Mouse (Mus musculus) embryonic facial prominence, embryonic 11.5 days (tissue): Measurements from ENCODE around the gene Negr1. TPM values are rescaled to one million over a fixed set of nuclear protein-coding genes. Genes with fewer than 3 reads are reported as not detected.
A peak's percentile ranks its signal among the peaks of the same experiment; 100 is the strongest.

Experiments used
- ATAC-seq: fragments of 200-750 bp; cut with Nextera tagmentation; replicated peaks from 2 replicates; pipeline ENCODE4 v1.8.0; 2017; ENCODE audit warnings: low read depth; ENCODE audit not compliant: insufficient number of reproducible peaks, low FRiP score, low TSS enrichment
- DNase-seq: peaks from one replicate; pipeline ENCODE4 v3.0.0-alpha.2; 2015; ENCODE audit warnings: low spot score
- H3K27ac ChIP-seq: fragments of 300-500 bp; sonication (generic); replicated peaks from 2 replicates; pipeline ENCODE4 v1.5.1; 2014; ENCODE audit warnings: mild to moderate bottlenecking, low read depth, low read length, control low read depth
- H3K27me3 ChIP-seq: fragments of 300-500 bp; sonication (generic); 2 replicates; pipeline ENCODE4 v1.6.1; 2014; ENCODE audit warnings: mild to moderate bottlenecking, low read length, moderate library complexity, mixed read lengths; ENCODE audit not compliant: control insufficient read depth, insufficient read depth
- H3K36me3 ChIP-seq: fragments of 300-500 bp; sonication (generic); replicated peaks from 2 replicates; pipeline ENCODE4 v1.6.1; 2014; ENCODE audit warnings: low read depth, mild to moderate bottlenecking, low read length, moderate library complexity, mixed read lengths; ENCODE audit not compliant: control insufficient read depth, insufficient read depth
- H3K4me1 ChIP-seq: fragments of 300-500 bp; sonication (generic); 2 replicates; pipeline ENCODE4 v1.6.1; 2014; ENCODE audit warnings: low read length, mixed read lengths; ENCODE audit not compliant: control insufficient read depth, insufficient read depth
- H3K4me2 ChIP-seq: fragments of 300-500 bp; sonication (generic); 2 replicates; pipeline ENCODE4 v1.6.1; 2014; ENCODE audit warnings: low read depth, mild to moderate bottlenecking, control low read depth, low read length, moderate library complexity
- H3K4me3 ChIP-seq: fragments of 300-500 bp; sonication (generic); 2 replicates; pipeline ENCODE4 v1.5.1; 2014; ENCODE audit warnings: low read depth, low read length, control low read depth
- H3K9ac ChIP-seq: fragments of 300-500 bp; sonication (generic); replicated peaks from 2 replicates; pipeline ENCODE4 v1.6.1; 2014; ENCODE audit warnings: mild to moderate bottlenecking, control low read depth, low read length
- H3K9me3 ChIP-seq: fragments of 300-500 bp; sonication (generic); replicated peaks from 2 replicates; pipeline ENCODE4 v1.6.1; 2016; ENCODE audit warnings: mild to moderate bottlenecking, low read length, inconsistent platforms, mixed read lengths; ENCODE audit not compliant: control insufficient read depth
- WGBS: fragments of 180-500 bp; shearing (Covaris S2); extraction: QIAGEN DNeasy Blood & Tissue Kit; methylation state at CpG from one replicate; pipeline ENCODE4 v1.1.7; 2014; 5-methylcytosine and 5-hydroxymethylcytosine counted together
- polyA plus RNA-seq: library from polyadenylated mRNA; unstranded; fragments of >200 nt; fragmentation: Nextera tagmentation; extraction: Ambion mirVana; gene quantifications from 2 replicates; pipeline ENCODE4 v1.2.1, GENCODE M21; 2014

Negr1 gene
- polyA plus RNA-seq, 1 experiment from 2014 or later = 3.4 TPM

DNA sequence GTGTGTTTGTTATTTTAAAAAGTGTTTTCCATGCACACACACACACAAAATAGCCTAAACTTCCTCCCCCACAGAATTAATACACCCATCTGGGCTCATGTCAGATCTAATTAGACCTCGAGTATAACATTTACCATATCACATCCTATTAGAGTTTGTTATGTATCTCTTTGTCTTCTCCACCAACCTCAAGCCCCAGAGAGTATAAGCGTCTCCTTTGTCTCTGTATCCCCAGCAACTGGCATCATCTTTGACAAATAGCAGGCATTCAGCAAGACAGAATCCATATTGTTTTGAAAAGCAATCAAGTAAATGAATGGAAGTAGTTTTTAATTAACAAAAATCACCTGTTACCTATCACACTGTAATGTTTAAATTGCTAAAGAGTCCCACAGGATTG, 67.0 kb downstream of the Negr1 start:
- H3K9me3 ChIP-seq = no peaks in the 10 kb centered on the region
- ATAC-seq (no peak), DNase-seq (peak; percentile 18)
- H3K9ac ChIP-seq = no peak overlapping the region
- no peak overlapping the region for H3K27ac ChIP-seq
- 50% methylated on average over 2 of the region's 2 CpGs for WGBS
- no peak overlapping the region for H3K4me2 ChIP-seq
- no peaks in the 10 kb centered on the region for H3K36me3 ChIP-seq
- no peaks in the 10 kb centered on the region for H3K27me3 ChIP-seq
- no peak overlapping the region for H3K4me3 ChIP-seq
- no peaks in the 10 kb centered on the region for H3K4me1 ChIP-seq

DNA sequence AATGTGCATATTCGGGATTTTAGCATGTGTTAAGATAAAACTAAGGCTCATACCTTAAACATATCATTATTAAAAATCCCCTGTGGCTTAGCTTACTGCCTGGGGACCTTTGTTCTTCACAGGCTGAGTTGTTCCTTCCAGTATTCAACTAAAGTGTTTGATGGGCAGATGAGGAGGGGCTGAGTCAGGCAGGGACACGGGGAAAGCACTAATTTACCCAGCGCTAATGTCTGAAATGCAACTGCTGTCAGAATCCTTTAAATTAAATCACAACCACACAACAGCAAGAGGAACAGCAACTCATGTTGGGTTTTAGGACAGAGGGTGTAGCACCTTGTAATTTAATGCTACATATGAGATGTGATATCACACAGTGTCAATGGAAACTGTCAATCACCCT, 71.3 kb downstream of the Negr1 start:
- ATAC-seq (no peak), DNase-seq (no peak)
- Histone ChIP-seq H3K4me1 (no peaks in the 10 kb centered on the region), H3K27ac (no peak overlapping the region), H3K9me3 (no peaks in the 10 kb centered on the region), H3K27me3 (no peaks in the 10 kb centered on the region), H3K4me2 (no peak overlapping the region), H3K9ac (no peak overlapping the region), H3K4me3 (no peak overlapping the region), H3K36me3 (no peaks in the 10 kb centered on the region)
- 47% methylated on average over 3 of the region's 3 CpGs for WGBS

DNA sequence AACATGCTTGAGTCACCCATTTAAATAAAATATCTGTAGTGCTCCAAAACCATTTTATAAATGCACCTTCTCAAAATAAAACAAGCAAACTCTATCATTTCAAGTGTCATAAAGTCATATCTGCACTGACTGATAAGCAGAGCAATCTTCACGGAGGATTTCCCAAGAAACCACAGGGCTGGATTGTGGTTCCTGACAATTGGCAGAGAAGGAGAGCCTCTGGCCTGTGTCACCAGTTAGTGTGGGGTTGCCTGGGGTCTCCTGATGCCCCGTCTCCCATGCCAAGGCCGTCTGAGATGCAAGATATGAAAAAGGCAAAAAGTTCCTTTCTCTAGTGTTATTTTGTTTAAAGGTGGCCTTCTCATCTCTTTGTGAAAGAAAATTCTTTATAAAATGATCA, 77.8 kb downstream of the Negr1 start:
- H3K4me2 ChIP-seq = no peak overlapping the region
- no peak overlapping the region for H3K27ac ChIP-seq
- H3K4me3 ChIP-seq = no peak overlapping the region
- H3K9ac ChIP-seq = no peak overlapping the region
- no peaks in the 10 kb centered on the region for H3K4me1 ChIP-seq
- no peaks in the 10 kb centered on the region for H3K36me3 ChIP-seq
- H3K27me3 ChIP-seq = no peaks in the 10 kb centered on the region
- H3K9me3 ChIP-seq = no peaks in the 10 kb centered on the region
- ATAC-seq = no peak
- DNase-seq = no peak
- 81% methylated on average over 3 of the region's 3 CpGs for WGBS

DNA sequence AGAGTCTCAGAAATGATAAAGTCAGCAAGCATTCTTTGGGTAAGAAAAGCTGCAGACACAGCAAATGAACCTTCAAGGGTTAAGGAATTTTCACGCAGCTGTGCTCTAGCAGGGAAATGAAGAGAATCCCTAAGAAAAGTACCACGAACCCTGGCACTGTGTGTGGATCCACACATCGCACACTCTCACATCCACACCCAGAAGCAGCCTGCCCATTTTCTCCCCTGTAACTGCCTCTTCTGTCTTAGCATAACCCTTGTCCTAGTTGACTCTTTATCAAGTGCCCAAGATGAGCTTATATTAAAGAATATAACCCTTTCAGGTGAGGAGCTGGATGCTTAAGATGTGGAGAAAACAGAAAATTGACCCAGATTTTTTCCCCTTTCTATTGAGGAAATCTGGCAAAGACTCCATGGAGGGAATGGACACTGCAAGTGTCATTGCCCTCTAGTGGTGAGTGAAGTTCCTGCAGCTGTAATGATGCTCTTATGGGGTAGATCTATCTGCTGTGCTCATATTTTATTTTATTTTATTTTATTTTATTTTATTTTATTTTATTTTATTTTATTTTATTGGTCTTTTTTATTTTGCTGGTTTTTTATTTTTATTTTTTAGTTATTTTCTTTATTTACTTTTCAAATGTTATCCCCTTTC, 82.2 kb downstream of the Negr1 start:
- Histone ChIP-seq H3K9me3 (no peaks in the 10 kb centered on the region), H3K27ac (no peak overlapping the region), H3K36me3 (no peaks in the 10 kb centered on the region), H3K4me3 (no peak overlapping the region), H3K4me2 (no peak overlapping the region), H3K4me1 (no peaks in the 10 kb centered on the region), H3K9ac (no peak overlapping the region), H3K27me3 (no peaks in the 10 kb centered on the region)
- 90% methylated on average over 3 of the region's 3 CpGs for WGBS
- ATAC-seq (0 out of 2 replicates have a peak, but pooled peaks have one; percentile 81), DNase-seq (peak; percentile 81)

DNA sequence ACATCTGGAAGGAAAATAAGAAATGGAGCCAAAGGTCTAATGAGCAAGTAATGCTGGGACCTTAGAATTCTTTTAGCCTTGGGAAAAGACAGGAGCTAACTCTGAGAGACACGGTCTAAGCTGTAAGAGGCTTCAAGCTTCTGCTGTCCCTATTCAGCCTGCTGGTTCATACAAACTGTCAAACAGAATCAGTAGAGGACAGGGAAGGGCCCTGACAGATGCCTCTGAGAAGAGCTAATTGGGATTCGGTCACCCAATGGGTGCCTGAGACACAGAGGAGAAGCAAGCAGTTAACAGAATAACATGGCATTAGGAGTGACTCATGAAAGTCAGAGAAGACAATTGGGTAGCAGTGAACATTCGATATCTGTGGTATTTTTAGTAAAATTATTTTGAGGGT, 86.8 kb downstream of the Negr1 start:
- H3K4me3 ChIP-seq = no peak overlapping the region
- no peak overlapping the region for H3K4me2 ChIP-seq
- ATAC-seq = no peak
- H3K36me3 ChIP-seq = no peaks in the 10 kb centered on the region
- DNase-seq = no peak
- WGBS = 78% methylated on average over 3 of the region's 3 CpGs
- no peaks in the 10 kb centered on the region for H3K4me1 ChIP-seq
- no peak overlapping the region for H3K27ac ChIP-seq
- H3K9me3 ChIP-seq = no peaks in the 10 kb centered on the region
- H3K27me3 ChIP-seq = no peaks in the 10 kb centered on the region
- no peak overlapping the region for H3K9ac ChIP-seq

DNA sequence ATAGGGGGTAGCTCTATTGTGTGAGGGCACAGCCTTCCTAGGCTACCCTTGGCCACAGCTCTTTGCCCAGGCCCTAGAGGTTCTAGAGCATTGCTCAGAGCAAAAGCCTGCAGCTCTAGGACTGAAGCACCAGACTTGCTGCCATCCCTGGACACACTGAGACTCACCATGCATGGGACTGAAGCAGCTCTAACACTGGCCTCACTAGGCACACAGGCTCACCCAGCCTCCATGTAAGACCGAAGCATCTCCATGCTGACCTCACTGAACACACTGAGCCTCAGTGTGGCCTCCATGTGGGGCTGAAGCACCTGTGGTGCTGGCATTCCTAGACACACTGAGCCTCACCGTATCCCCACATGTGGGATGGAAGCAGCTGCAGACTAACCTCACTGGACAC, 101.0 kb downstream of the Negr1 start:
- no peaks in the 10 kb centered on the region for H3K36me3 ChIP-seq

DNA sequence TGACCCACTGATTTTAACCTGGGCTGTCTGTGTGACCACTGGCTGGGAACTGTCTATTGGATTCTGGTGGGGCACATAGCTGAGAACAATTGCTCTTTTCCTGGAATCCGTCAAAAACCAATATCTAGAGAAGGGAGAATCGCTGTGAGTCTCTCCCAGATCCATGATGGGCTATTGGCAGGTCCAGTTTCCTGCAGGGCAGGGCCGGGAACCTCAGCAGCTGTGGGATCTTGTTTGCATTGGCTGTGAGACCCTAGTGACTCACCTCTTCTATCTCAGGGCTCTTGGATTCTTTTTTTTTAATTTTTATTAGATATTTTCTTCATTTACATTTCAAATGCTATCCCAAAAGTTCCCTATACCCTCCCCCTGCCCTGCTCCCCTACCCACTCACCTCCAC, 111.0 kb downstream of the Negr1 start:
- no peak overlapping the region for H3K27ac ChIP-seq
- H3K4me2 ChIP-seq = no peak overlapping the region
- H3K9ac ChIP-seq = no peak overlapping the region
- H3K9me3 ChIP-seq = no peaks in the 10 kb centered on the region
- no peak for DNase-seq
- no peaks in the 10 kb centered on the region for H3K36me3 ChIP-seq
- ATAC-seq = no peak
- H3K4me3 ChIP-seq = no peak overlapping the region
- H3K27me3 ChIP-seq = no peaks in the 10 kb centered on the region
- 76% methylated on average over 3 of the region's 3 CpGs for WGBS
- no peaks in the 10 kb centered on the region for H3K4me1 ChIP-seq

More for the DNA sequence above, 101.0 kb downstream of the Negr1 start:
- Histone ChIP-seq H3K27ac (no peak overlapping the region), H3K9me3 (no peaks in the 10 kb centered on the region), H3K27me3 (no peaks in the 10 kb centered on the region), H3K4me2 (no peak overlapping the region), H3K4me1 (no peaks in the 10 kb centered on the region), H3K4me3 (no peak overlapping the region), H3K9ac (no peak overlapping the region)
- DNase-seq = no peak
- 95% methylated on average over 2 of the region's 2 CpGs for WGBS
- peak; percentile 34; the same call in 1 of the 2 replicates for ATAC-seq

DNA sequence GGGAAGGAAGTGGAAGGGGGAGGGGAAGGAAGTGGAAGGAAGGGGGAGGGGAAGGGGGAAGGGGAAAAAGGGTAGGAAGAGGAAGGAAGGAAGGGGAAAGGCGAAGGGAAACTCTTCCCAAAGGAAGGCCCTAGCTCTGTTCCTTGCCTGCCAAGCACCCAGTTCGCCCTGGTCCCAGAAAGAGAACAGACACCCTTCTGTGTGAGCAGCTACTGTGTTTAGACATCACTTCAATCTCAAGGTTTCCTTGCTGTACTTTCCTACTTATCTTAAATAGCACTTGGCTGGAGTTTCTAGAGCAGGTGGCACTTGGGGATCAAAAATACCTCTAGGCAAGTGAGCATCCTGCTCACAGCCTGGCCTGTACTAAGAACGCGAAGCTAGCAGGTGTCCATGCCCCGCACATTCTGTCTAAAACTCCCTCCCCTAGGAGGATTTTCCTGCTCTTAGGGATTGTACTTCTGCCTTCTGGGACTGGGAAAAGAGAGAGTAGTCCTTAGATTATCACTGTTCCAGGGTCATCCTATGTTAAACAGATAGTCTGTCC, 128.5 kb downstream of the Negr1 start:
- H3K27me3 ChIP-seq = no peaks in the 10 kb centered on the region
- WGBS = 95% methylated on average over 5 of the region's 5 CpGs
- H3K4me1 ChIP-seq = no peaks in the 10 kb centered on the region
- ATAC-seq = no peak
- no peaks in the 10 kb centered on the region for H3K36me3 ChIP-seq
- no peak overlapping the region for H3K4me2 ChIP-seq
- H3K27ac ChIP-seq = no peak overlapping the region
- H3K9ac ChIP-seq = no peak overlapping the region
- no peaks in the 10 kb centered on the region for H3K9me3 ChIP-seq
- no peak overlapping the region for H3K4me3 ChIP-seq
- DNase-seq = no peak
